In genomic region chr16:6986031-6986430, GRCm38 (mm10) we compare ENCODE assay signal across 8 mouse cellular contexts.
DNase-seq lines count a peak whose midpoint lies in the region; ATAC-seq and TF ChIP-seq lines count a peak whose summit lies in the region.
"Had no signal": no experiment of that assay in that cellular context is flagged by ENCODE, and none has a peak within 500 bp of the region (broad histone marks: within the 10 kb centered on the region; RNA-seq: fewer than 3 reads in every experiment).

No protein-coding gene starts in this region.

- TF ChIP-seq CTCF in hindbrain, postnatal 0 days (IDR thresholded peaks at IDR 0.05; ENCODE audit: low read depth): no peak

- no peak overlapping the region for H3K4me2 ChIP-seq in hindbrain, postnatal 0 days (ENCODE audit: low read depth, low read length)
- H3K4me2 ChIP-seq in hindbrain, embryonic 12.5 days (replicated peaks): no peak overlapping the region
- H3K4me2 ChIP-seq in heart, embryonic 14.5 days (ENCODE audit: low read length): no peak overlapping the region
- H3K4me2 ChIP-seq: limb, embryonic 12.5 days had no signal

- H3K27ac ChIP-seq in hindbrain, postnatal 0 days: no peak overlapping the region
- H3K27ac ChIP-seq in hindbrain, embryonic 12.5 days: no peak overlapping the region
- peak overlapping the region; percentile 8 to 17; a peak in 1 of 4 replicates for H3K27ac ChIP-seq in heart, embryonic 14.5 days (replicated peaks in 1 of 2; ENCODE audit: control insufficient read depth in 1 of 2, insufficient read depth in 1 of 2, low read depth in 2 of 2, low read length in 2 of 2)
- H3K27ac ChIP-seq: limb, embryonic 12.5 days had no signal

- no peak overlapping the region for H3K4me3 ChIP-seq in hindbrain, postnatal 0 days (ENCODE audit: low read length)
- H3K4me3 ChIP-seq in hindbrain, embryonic 12.5 days: no peak overlapping the region
- no peak overlapping the region for H3K4me3 ChIP-seq in heart, embryonic 14.5 days (ENCODE audit: control insufficient read depth in 1 of 2, insufficient read depth in 1 of 2, low read depth in 1 of 2, low read length in 2 of 2)
- H3K4me3 ChIP-seq: limb, embryonic 12.5 days had no signal

- no peaks in the 10 kb centered on the region for H3K4me1 ChIP-seq in hindbrain, postnatal 0 days (ENCODE audit: insufficient read depth, low read length)
- H3K4me1 ChIP-seq in hindbrain, embryonic 12.5 days: no peaks in the 10 kb centered on the region
- peaks cover 5 to 12% of the 10 kb centered on the region in 2 experiments for H3K4me1 ChIP-seq in heart, embryonic 14.5 days (ENCODE audit: control insufficient read depth in 2 of 2, insufficient read depth in 2 of 2, low read length in 2 of 2)
- H3K4me1 ChIP-seq: limb, embryonic 12.5 days had no signal

- H3K9ac ChIP-seq in hindbrain, postnatal 0 days (replicated peaks; ENCODE audit: low read length): no peak overlapping the region
- no peak overlapping the region for H3K9ac ChIP-seq in hindbrain, embryonic 12.5 days
- H3K9ac ChIP-seq in heart, embryonic 14.5 days (ENCODE audit: low read length): no peak overlapping the region
- H3K9ac ChIP-seq: limb, embryonic 12.5 days had no signal

- H3K36me3 ChIP-seq in hindbrain, postnatal 0 days (ENCODE audit: insufficient read depth, low read length): no peaks in the 10 kb centered on the region
- H3K36me3 ChIP-seq in hindbrain, embryonic 12.5 days: no peaks in the 10 kb centered on the region
- H3K36me3 ChIP-seq in heart, embryonic 14.5 days (ENCODE audit: control insufficient read depth, insufficient read depth, low read length): no peaks in the 10 kb centered on the region
- H3K36me3 ChIP-seq: limb, embryonic 12.5 days had no signal

- peak; percentile 90 for DNase-seq in hindbrain, postnatal 0 days (ENCODE audit: low spot score)
- peak; percentile 29 for DNase-seq in right cerebral cortex, postnatal 4 days
- DNase-seq in right cerebral cortex, postnatal 25 days: no peak
- DNase-seq in embryo, embryonic 11 days: no peak
- no peak for DNase-seq in urinary bladder, adult 2 months (ENCODE audit: low spot score)

- ATAC-seq in hindbrain, postnatal 0 days: peak; percentile 88
- no peak for ATAC-seq in hindbrain, embryonic 12.5 days (ENCODE audit: low FRiP score)
- ATAC-seq in heart, embryonic 14.5 days (ENCODE audit: insufficient number of reproducible peaks, insufficient read depth, low FRiP score, low read depth): peak; percentile 75

- no peaks in the 10 kb centered on the region for H3K9me3 ChIP-seq in hindbrain, postnatal 0 days (ENCODE audit: low read length)
- H3K9me3 ChIP-seq in hindbrain, embryonic 12.5 days (replicated peaks): no peaks in the 10 kb centered on the region
- H3K9me3 ChIP-seq in heart, embryonic 14.5 days (ENCODE audit: control insufficient read depth, low read length): no peaks in the 10 kb centered on the region
- H3K9me3 ChIP-seq: limb, embryonic 12.5 days had no signal

- H3K27me3 ChIP-seq in hindbrain, postnatal 0 days (ENCODE audit: insufficient read depth, low read length): no peaks in the 10 kb centered on the region
- H3K27me3 ChIP-seq in hindbrain, embryonic 12.5 days: no peaks in the 10 kb centered on the region
- no peaks in the 10 kb centered on the region for H3K27me3 ChIP-seq in heart, embryonic 14.5 days (ENCODE audit: control insufficient read depth, insufficient read depth, low read length)
- H3K27me3 ChIP-seq: limb, embryonic 12.5 days had no signal

Comparison
In these comparisons a context has a peak if more than half of its experiments do, and no peak if none do; other contexts are left out.
1. DNase-seq: peak in hindbrain, postnatal 0 days (single experiment) and right cerebral cortex, postnatal 4 days (single experiment); none in right cerebral cortex, postnatal 25 days (single experiment), embryo, embryonic 11 days (single experiment) and urinary bladder, adult 2 months (single experiment).
2. H3K27ac ChIP-seq: peak in heart, embryonic 14.5 days (2 of 2); none in hindbrain, postnatal 0 days (single experiment) and hindbrain, embryonic 12.5 days (single experiment).